Mouse (Mus musculus) hindbrain, embryonic 12.5 days (tissue): ENCODE data around the gene Ptprk. TPM values are rescaled to one million over a fixed set of nuclear protein-coding genes. Genes with fewer than 3 reads are reported as not detected.

Experiments
- ATAC-seq: fragments of 200-750 bp; cut with Nextera tagmentation; 2 replicates; pipeline ENCODE4 v1.8.0; 2017; ENCODE audit warnings: moderate TSS enrichment; ENCODE audit not compliant: low FRiP score
- H3K27ac ChIP-seq: fragments of 300-500 bp; sonication (generic); 2 replicates; pipeline ENCODE4 v1.5.1; 2016; ENCODE audit warnings: mild to moderate bottlenecking
- H3K27me3 ChIP-seq: fragments of 300-500 bp; sonication (generic); 2 replicates; pipeline ENCODE4 v1.6.1; 2016; ENCODE audit warnings: mild to moderate bottlenecking
- H3K36me3 ChIP-seq: fragments of 300-500 bp; sonication (generic); 2 replicates; pipeline ENCODE4 v1.6.1; 2016; ENCODE audit warnings: mild to moderate bottlenecking
- H3K4me1 ChIP-seq: fragments of 300-500 bp; sonication (generic); 2 replicates; pipeline ENCODE4 v1.6.1; 2016
- H3K4me2 ChIP-seq: fragments of 300-500 bp; sonication (generic); replicated peaks from 2 replicates; pipeline ENCODE4 v1.6.1; 2016; ENCODE audit warnings: mild to moderate bottlenecking
- H3K4me3 ChIP-seq: fragments of 300-500 bp; sonication (generic); 2 replicates; pipeline ENCODE4 v1.5.1; 2016; ENCODE audit warnings: mild to moderate bottlenecking
- H3K9ac ChIP-seq: fragments of 300-500 bp; sonication (generic); 2 replicates; pipeline ENCODE4 v1.6.1; 2016; ENCODE audit warnings: mild to moderate bottlenecking, moderate library complexity
- H3K9me3 ChIP-seq: fragments of 300-500 bp; sonication (generic); replicated peaks from 2 replicates; pipeline ENCODE4 v1.6.1; 2016; ENCODE audit warnings: mild to moderate bottlenecking
- WGBS: fragments of 180-500 bp; shearing (Covaris S2); methylation state at CpG from one replicate; pipeline ENCODE4 v1.1.7; 2016; 5-methylcytosine and 5-hydroxymethylcytosine counted together
- polyA plus RNA-seq: library from polyadenylated mRNA; unstranded; fragments of >200 nt; fragmentation: Nextera tagmentation; extraction: Ambion mirVana; gene quantifications from 2 replicates; pipeline ENCODE4 v1.2.1, GENCODE M21; 2016

The Ptprk gene
- polyA plus RNA-seq, 1 experiment from 2014 or later: 31.9 TPM

GRCm38 (mm10) chr10:28564110-28564674 lies 489.6 kb downstream of the Ptprk start:
- ATAC-seq: peak; percentile 68
- Histone ChIP-seq H3K36me3 (no peaks in the 10 kb centered on the region), H3K4me2 (no peak overlapping the region), H3K27me3 (no peaks in the 10 kb centered on the region), H3K9ac (no peak overlapping the region), H3K4me3 (no peak overlapping the region), H3K27ac (no peak overlapping the region), H3K4me1 (no peaks in the 10 kb centered on the region), H3K9me3 (no peaks in the 10 kb centered on the region)
- WGBS: 64% methylated on average over 3 of the region's 3 CpGs

- no peak overlapping the region for H3K4me2 ChIP-seq
- no peaks in the 10 kb centered on the region for H3K4me1 ChIP-seq
- 79% methylated on average over 4 of the region's 4 CpGs for WGBS
- H3K9ac ChIP-seq: no peak overlapping the region
- no peak overlapping the region for H3K27ac ChIP-seq
- no peak overlapping the region for H3K4me3 ChIP-seq
- no peaks in the 10 kb centered on the region for H3K27me3 ChIP-seq
- no peak for ATAC-seq
- no peaks in the 10 kb centered on the region for H3K36me3 ChIP-seq
- no peaks in the 10 kb centered on the region for H3K9me3 ChIP-seq
Measured at GRCm38 (mm10) chr10:28566378-28566777, 491.8 kb downstream of the Ptprk start.

GRCm38 (mm10) chr10:28566828-28567227 lies 492.2 kb downstream of the Ptprk start:
- Histone ChIP-seq H3K4me2 (no peak overlapping the region), H3K27me3 (no peaks in the 10 kb centered on the region), H3K9me3 (no peaks in the 10 kb centered on the region), H3K27ac (no peak overlapping the region), H3K4me1 (no peaks in the 10 kb centered on the region), H3K36me3 (no peaks in the 10 kb centered on the region), H3K4me3 (no peak overlapping the region), H3K9ac (no peak overlapping the region)
- no peak for ATAC-seq
- WGBS: 86% methylated on average over 2 of the region's 2 CpGs

GRCm38 (mm10) chr10:28567441-28567840 lies 492.8 kb downstream of the Ptprk start:
- H3K36me3 ChIP-seq: no peaks in the 10 kb centered on the region
- H3K27ac ChIP-seq: no peak overlapping the region
- H3K4me1 ChIP-seq: no peaks in the 10 kb centered on the region
- H3K9ac ChIP-seq: no peak overlapping the region
- no peak overlapping the region for H3K4me3 ChIP-seq
- ATAC-seq: no peak
- H3K27me3 ChIP-seq: no peaks in the 10 kb centered on the region
- H3K4me2 ChIP-seq: no peak overlapping the region
- 96% methylated on average over 3 of the region's 3 CpGs for WGBS
- no peaks in the 10 kb centered on the region for H3K9me3 ChIP-seq

GRCm38 (mm10) chr10:28568047-28568446 lies 493.4 kb downstream of the Ptprk start:
- Histone ChIP-seq H3K4me1 (no peaks in the 10 kb centered on the region), H3K9ac (no peak overlapping the region), H3K4me2 (no peak overlapping the region), H3K4me3 (no peak overlapping the region), H3K27me3 (no peaks in the 10 kb centered on the region), H3K9me3 (no peaks in the 10 kb centered on the region), H3K36me3 (no peaks in the 10 kb centered on the region), H3K27ac (no peak overlapping the region)
- 91% methylated on average over 5 of the region's 5 CpGs for WGBS
- ATAC-seq: no peak

GRCm38 (mm10) chr10:28579596-28579995 lies 505.0 kb downstream of the Ptprk start:
- H3K4me1 ChIP-seq: no peaks in the 10 kb centered on the region
- H3K4me2 ChIP-seq: no peak overlapping the region
- H3K27ac ChIP-seq: no peak overlapping the region
- H3K9ac ChIP-seq: no peak overlapping the region
- 77% methylated on average over 5 of the region's 5 CpGs for WGBS
- no peak for ATAC-seq
- no peaks in the 10 kb centered on the region for H3K9me3 ChIP-seq
- no peak overlapping the region for H3K4me3 ChIP-seq
- H3K27me3 ChIP-seq: no peaks in the 10 kb centered on the region
- H3K36me3 ChIP-seq: 0 out of 2 replicates have a peak, but pooled peaks cover 5% of the 10 kb centered on the region

- no peaks in the 10 kb centered on the region for H3K9me3 ChIP-seq
- H3K4me1 ChIP-seq: no peaks in the 10 kb centered on the region
- no peaks in the 10 kb centered on the region for H3K27me3 ChIP-seq
- 0 out of 2 replicates have a peak, but pooled peaks cover 3% of the 10 kb centered on the region for H3K36me3 ChIP-seq
- ATAC-seq: no peak
- H3K4me3 ChIP-seq: no peak overlapping the region
- WGBS: 55% methylated on average over 4 of the region's 4 CpGs
- no peak overlapping the region for H3K9ac ChIP-seq
- no peak overlapping the region for H3K27ac ChIP-seq
- no peak overlapping the region for H3K4me2 ChIP-seq
Measured at GRCm38 (mm10) chr10:28586565-28587138, 512.0 kb downstream of the Ptprk start.

GRCm38 (mm10) chr10:28588401-28588800 lies 513.8 kb downstream of the Ptprk start:
- no peaks in the 10 kb centered on the region for H3K9me3 ChIP-seq
- no peaks in the 10 kb centered on the region for H3K27me3 ChIP-seq
- no peaks in the 10 kb centered on the region for H3K4me1 ChIP-seq
- 90% methylated on average over 4 of the region's 4 CpGs for WGBS
- no peak overlapping the region for H3K9ac ChIP-seq
- H3K36me3 ChIP-seq: no peaks in the 10 kb centered on the region
- no peak for ATAC-seq
- H3K4me3 ChIP-seq: no peak overlapping the region
- H3K4me2 ChIP-seq: no peak overlapping the region
- H3K27ac ChIP-seq: no peak overlapping the region

- ATAC-seq: no peak
- 90% methylated on average over 3 of the region's 3 CpGs for WGBS
Measured at GRCm38 (mm10) chr10:28590822-28591221, 516.2 kb downstream of the Ptprk start.

GRCm38 (mm10) chr10:28593566-28594292 lies 519.1 kb downstream of the Ptprk start:
- no peak for ATAC-seq
- H3K4me3 ChIP-seq: no peak overlapping the region
- 76% methylated on average over 4 of the region's 4 CpGs for WGBS
- H3K9me3 ChIP-seq: no peaks in the 10 kb centered on the region
- H3K27me3 ChIP-seq: no peaks in the 10 kb centered on the region
- H3K9ac ChIP-seq: no peak overlapping the region
- no peak overlapping the region for H3K4me2 ChIP-seq
- H3K36me3 ChIP-seq: no peaks in the 10 kb centered on the region
- no peaks in the 10 kb centered on the region for H3K4me1 ChIP-seq
- H3K27ac ChIP-seq: no peak overlapping the region

More at GRCm38 (mm10) chr10:28590822-28591221, 516.2 kb downstream of the Ptprk start:
- Histone ChIP-seq H3K4me3 (no peak overlapping the region), H3K4me1 (no peaks in the 10 kb centered on the region), H3K4me2 (no peak overlapping the region), H3K36me3 (no peaks in the 10 kb centered on the region), H3K9me3 (no peaks in the 10 kb centered on the region), H3K27me3 (no peaks in the 10 kb centered on the region), H3K27ac (no peak overlapping the region), H3K9ac (no peak overlapping the region)

GRCm38 (mm10) chr10:28596897-28597296 lies 522.3 kb downstream of the Ptprk start:
- Histone ChIP-seq H3K36me3 (no peaks in the 10 kb centered on the region), H3K9me3 (no peaks in the 10 kb centered on the region), H3K9ac (no peak overlapping the region), H3K4me3 (no peak overlapping the region), H3K27ac (no peak overlapping the region), H3K4me1 (no peaks in the 10 kb centered on the region), H3K4me2 (no peak overlapping the region), H3K27me3 (no peaks in the 10 kb centered on the region)
- ATAC-seq: no peak
- 96% methylated on average over 3 of the region's 3 CpGs for WGBS

- no peaks in the 10 kb centered on the region for H3K9me3 ChIP-seq
- H3K36me3 ChIP-seq: no peaks in the 10 kb centered on the region
- H3K4me1 ChIP-seq: no peaks in the 10 kb centered on the region
- WGBS: 88% methylated on average over 3 of the region's 3 CpGs
- no peak overlapping the region for H3K4me3 ChIP-seq
- H3K4me2 ChIP-seq: no peak overlapping the region
- ATAC-seq: no peak
- no peaks in the 10 kb centered on the region for H3K27me3 ChIP-seq
- H3K9ac ChIP-seq: no peak overlapping the region
- no peak overlapping the region for H3K27ac ChIP-seq
Measured at GRCm38 (mm10) chr10:28609136-28609535, 534.5 kb downstream of the Ptprk start.

- H3K9me3 ChIP-seq: no peaks in the 10 kb centered on the region
- H3K4me3 ChIP-seq: no peak overlapping the region
- no peaks in the 10 kb centered on the region for H3K4me1 ChIP-seq
- no peaks in the 10 kb centered on the region for H3K27me3 ChIP-seq
- no peak overlapping the region for H3K9ac ChIP-seq
- no peak for ATAC-seq
- no peak overlapping the region for H3K27ac ChIP-seq
- no peak overlapping the region for H3K4me2 ChIP-seq
- no peaks in the 10 kb centered on the region for H3K36me3 ChIP-seq
- WGBS: 94% methylated on average over 2 of the region's 2 CpGs
Measured at GRCm38 (mm10) chr10:28614396-28614795, 539.8 kb downstream of the Ptprk start.
